Mouse (Mus musculus): ENCODE data around the gene Dennd4c.
A peak's percentile ranks its signal among the peaks of the same experiment; 100 is the strongest.

DNA sequence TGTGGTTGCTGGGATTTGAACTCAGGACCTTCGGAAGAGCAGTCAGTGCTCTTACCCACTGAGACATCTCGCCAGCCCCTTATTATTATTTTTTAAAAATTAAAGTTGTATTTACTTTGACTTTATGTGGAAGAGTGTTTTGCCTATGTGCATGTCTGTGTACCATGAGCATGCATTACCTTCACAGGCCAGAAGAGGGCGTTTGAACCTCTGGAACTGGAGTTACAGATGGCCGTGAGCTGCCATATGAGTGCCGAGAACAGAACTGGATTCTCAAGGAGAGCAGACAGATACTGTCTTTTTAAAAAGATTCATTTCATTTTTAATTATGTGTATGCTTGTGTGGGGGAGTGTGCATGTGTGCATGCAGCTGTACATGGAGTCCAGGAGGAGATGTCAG is 139.5 kb downstream of the Dennd4c start:
- TF ChIP-seq CTCF (IDR thresholded peaks at IDR 0.05; ENCODE audit: low read depth, low read length) (peak; percentile 6; the same call in 1 of the 2 replicates), POLR2A (IDR thresholded peaks at IDR 0.05; ENCODE audit: extremely low read depth, insufficient read depth, low read length) (no peak)

Data from liver, adult 2 months (tissue).